Mouse (Mus musculus) midbrain, embryonic 11.5 days (tissue): ENCODE measurements around the gene Gstt2. TPM values are rescaled to one million over a fixed set of nuclear protein-coding genes. Genes with fewer than 3 reads are reported as not detected.

Experiments
- ATAC-seq: fragments of 200-750 bp; cut with Nextera tagmentation; 2 replicates; pipeline ENCODE4 v1.8.0; 2017; ENCODE audit warnings: moderate TSS enrichment, moderate library complexity; ENCODE audit not compliant: low FRiP score
- DNase-seq: peaks from one replicate; pipeline ENCODE4 v3.0.0; 2015; ENCODE audit warnings: low spot score; ENCODE audit errors: missing footprints
- H3K27ac ChIP-seq: fragments of 300-500 bp; sonication (generic); 2 replicates; pipeline ENCODE4 v1.5.1; 2014; ENCODE audit warnings: low read depth, low read length
- H3K27me3 ChIP-seq: fragments of 300-500 bp; sonication (generic); 2 replicates; pipeline ENCODE4 v1.6.1; 2014; ENCODE audit warnings: mild to moderate bottlenecking, low read length, moderate library complexity, mixed read lengths; ENCODE audit not compliant: control insufficient read depth, insufficient read depth
- H3K36me3 ChIP-seq: fragments of 300-500 bp; sonication (generic); 2 replicates; pipeline ENCODE4 v1.6.1; 2014; ENCODE audit warnings: mild to moderate bottlenecking, low read length, moderate library complexity, mixed read lengths; ENCODE audit not compliant: control insufficient read depth, insufficient read depth
- H3K4me1 ChIP-seq: fragments of 300-500 bp; sonication (generic); 2 replicates; pipeline ENCODE4 v1.6.1; 2014; ENCODE audit warnings: low read length; ENCODE audit not compliant: control insufficient read depth, insufficient read depth
- H3K4me2 ChIP-seq: fragments of 300-500 bp; sonication (generic); 2 replicates; pipeline ENCODE4 v1.6.1; 2014; ENCODE audit warnings: mild to moderate bottlenecking, moderate library complexity
- H3K4me3 ChIP-seq: fragments of 300-500 bp; sonication (generic); 2 replicates; pipeline ENCODE4 v1.5.1; 2014; ENCODE audit warnings: low read depth, low read length
- H3K9ac ChIP-seq: fragments of 300-500 bp; sonication (generic); 2 replicates; pipeline ENCODE4 v1.6.1; 2014; ENCODE audit warnings: low read length
- H3K9me3 ChIP-seq: fragments of 300-500 bp; sonication (generic); 2 replicates; pipeline ENCODE4 v1.6.1; 2016; ENCODE audit warnings: low read length; ENCODE audit not compliant: control insufficient read depth
- WGBS: fragments of 180-500 bp; shearing (Covaris S2); extraction: QIAGEN DNeasy Blood & Tissue Kit; methylation state at CpG from one replicate; pipeline ENCODE4 v1.1.7; 2014; 5-methylcytosine and 5-hydroxymethylcytosine counted together
- polyA plus RNA-seq: library from polyadenylated mRNA; unstranded; fragments of >200 nt; fragmentation: Nextera tagmentation; extraction: Ambion mirVana; gene quantifications from 2 replicates; pipeline ENCODE4 v1.2.1, GENCODE M21; 2014

Gstt2 gene
- polyA plus RNA-seq, 1 experiment from 2014 or later: 8.4 TPM

DNA sequence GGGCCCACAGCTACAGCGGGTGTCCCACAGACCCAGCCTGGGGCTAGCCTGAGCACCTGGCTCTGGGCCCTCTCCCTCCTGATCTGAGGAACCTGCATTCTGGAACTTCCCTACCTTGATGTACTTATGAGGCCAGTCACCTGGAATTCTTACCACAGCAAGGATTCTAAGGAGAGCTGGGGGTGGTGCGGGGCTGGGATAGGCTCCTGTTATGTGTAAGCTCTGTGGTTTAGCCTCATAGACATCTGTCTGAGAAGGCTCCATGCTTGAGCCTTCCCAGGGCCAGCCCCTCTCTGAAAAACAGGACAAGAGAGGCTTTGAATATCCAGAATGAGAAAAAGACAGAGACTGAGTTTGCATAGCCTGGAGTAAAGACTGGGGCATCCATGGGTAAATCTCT lies 14.8 kb downstream of the Gstt2 start, which contains the start of gene Gstt4:
Gene Gstt4 (minus strand): TSS at position 101 of the 400 bp plus-strand sequence.
- 96% methylated on average over 2 of the region's 2 CpGs for WGBS
- H3K4me2 ChIP-seq: no peak within 1 kb of the TSS
- no peak within 1 kb of the TSS for H3K4me3 ChIP-seq
- H3K9ac ChIP-seq: no peak within 1 kb of the TSS
- no peaks in the 10 kb centered on the region for H3K27me3 ChIP-seq
- H3K36me3 ChIP-seq: no peaks in the 10 kb centered on the region
- H3K27ac ChIP-seq: no peak within 1 kb of the TSS
- ATAC-seq (no peak), DNase-seq (no peak)
- H3K4me1 ChIP-seq: no peaks in the 10 kb centered on the region
- no peaks in the 10 kb centered on the region for H3K9me3 ChIP-seq

DNA sequence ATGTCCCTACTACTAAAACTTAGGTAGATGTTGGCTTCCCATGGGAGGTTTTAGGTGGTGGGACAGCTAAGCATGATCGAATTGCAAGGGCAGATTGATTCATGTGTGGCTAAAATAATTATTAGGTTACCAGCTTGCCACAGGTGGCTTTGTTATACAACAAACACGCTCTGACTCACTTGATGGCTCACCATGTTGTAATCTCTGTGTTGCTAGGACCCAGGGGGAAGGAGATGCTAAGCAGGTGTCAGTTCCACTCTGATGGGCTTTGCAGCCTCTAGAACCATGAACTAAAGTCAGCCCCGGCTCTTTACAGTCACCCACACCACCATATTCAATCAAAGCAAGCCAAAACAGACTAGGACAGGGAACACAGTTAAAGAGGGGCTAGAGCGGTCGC lies 17.3 kb downstream of the Gstt2 start:
- no peaks in the 10 kb centered on the region for H3K9me3 ChIP-seq
- H3K4me1 ChIP-seq: no peaks in the 10 kb centered on the region
- H3K9ac ChIP-seq: no peak overlapping the region
- ATAC-seq: no peak
- no peaks in the 10 kb centered on the region for H3K36me3 ChIP-seq
- DNase-seq: no peak
- no peak overlapping the region for H3K4me3 ChIP-seq
- H3K4me2 ChIP-seq: no peak overlapping the region
- H3K27ac ChIP-seq: no peak overlapping the region
- 83% methylated on average over 5 of the region's 5 CpGs for WGBS
- H3K27me3 ChIP-seq: no peaks in the 10 kb centered on the region

GRCm38 (mm10) chr10:75818641-75819040 lies 18.6 kb downstream of the Gstt2 start:
- 58% methylated on average over 10 of the region's 10 CpGs for WGBS
- no peak for DNase-seq
- no peak for ATAC-seq
- Histone ChIP-seq H3K9me3 (no peaks in the 10 kb centered on the region), H3K4me1 (no peaks in the 10 kb centered on the region), H3K27me3 (no peaks in the 10 kb centered on the region), H3K36me3 (no peaks in the 10 kb centered on the region), H3K4me2 (no peak overlapping the region), H3K27ac (no peak overlapping the region), H3K4me3 (no peak overlapping the region), H3K9ac (no peak overlapping the region)

- H3K27me3 ChIP-seq: no peaks in the 10 kb centered on the region
- H3K4me2 ChIP-seq: no peak overlapping the region
- no peak overlapping the region for H3K9ac ChIP-seq
- no peaks in the 10 kb centered on the region for H3K36me3 ChIP-seq
- DNase-seq (no peak), ATAC-seq (no peak)
- H3K9me3 ChIP-seq: no peaks in the 10 kb centered on the region
- 64% methylated on average over 2 of the region's 2 CpGs for WGBS
- H3K4me3 ChIP-seq: no peak overlapping the region
- no peak overlapping the region for H3K27ac ChIP-seq
- no peaks in the 10 kb centered on the region for H3K4me1 ChIP-seq
Observed at GRCm38 (mm10) chr10:75804217-75804616, 33.0 kb downstream of the Gstt2 start.

DNA sequence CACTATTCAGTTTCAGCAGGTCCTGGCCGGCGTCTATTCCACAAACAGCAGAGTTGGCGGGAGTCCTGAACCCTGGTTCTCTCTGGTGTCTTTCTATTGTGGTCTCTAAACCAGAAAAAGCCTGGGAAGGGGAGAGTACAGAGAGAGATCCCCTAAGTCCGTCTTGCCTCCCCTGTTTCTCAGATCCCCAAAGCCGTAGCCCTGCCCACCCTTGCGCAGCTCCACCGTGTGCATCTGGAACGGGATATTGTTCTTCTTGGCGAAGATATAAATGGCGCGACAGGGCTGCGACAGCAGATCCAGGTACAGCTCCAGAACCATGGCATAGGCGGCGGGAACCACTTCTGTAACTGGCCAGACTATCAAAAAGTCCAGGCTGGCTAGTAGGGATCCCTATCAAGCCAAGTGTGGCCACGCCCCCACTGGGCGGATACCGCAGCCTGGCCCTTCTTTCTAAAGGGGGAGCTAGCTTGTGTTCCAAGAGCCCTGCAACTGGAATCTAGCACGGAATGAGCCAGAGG lies 39.0 kb downstream of the Gstt2 start, which contains the start of gene Gstt1:
Gene Gstt1 (minus strand): TSS at position 409 of the 521 bp plus-strand sequence.
- peak within 1 kb of the TSS; percentile 82 for H3K4me2 ChIP-seq
- H3K27me3 ChIP-seq: peaks cover 5% of the 10 kb centered on the region
- no peaks in the 10 kb centered on the region for H3K9me3 ChIP-seq
- H3K36me3 ChIP-seq: no peaks in the 10 kb centered on the region
- peaks cover 14% of the 10 kb centered on the region for H3K4me1 ChIP-seq
- H3K9ac ChIP-seq: peak within 1 kb of the TSS; percentile 59
- peak within 1 kb of the TSS; percentile 38 for H3K4me3 ChIP-seq
- ATAC-seq (peak; percentile 69), DNase-seq (peak; percentile 94)
- 4% methylated on average over 18 of the region's 18 CpGs for WGBS
- no peak within 1 kb of the TSS for H3K27ac ChIP-seq

- H3K36me3 ChIP-seq: no peaks in the 10 kb centered on the region
- peaks cover 5% of the 10 kb centered on the region for H3K27me3 ChIP-seq
- DNase-seq (peak; percentile 93), ATAC-seq (peak; percentile 40; the same call in 1 of the 2 replicates)
- H3K9me3 ChIP-seq: no peaks in the 10 kb centered on the region
- peak overlapping the region; percentile 82 for H3K4me2 ChIP-seq
- peaks cover 14% of the 10 kb centered on the region for H3K4me1 ChIP-seq
- no peak overlapping the region for H3K27ac ChIP-seq
- WGBS: 1% methylated on average over 12 of the region's 12 CpGs
- H3K9ac ChIP-seq: peak overlapping the region; percentile 59
- peak overlapping the region; percentile 38 for H3K4me3 ChIP-seq
Observed at GRCm38 (mm10) chr10:75797619-75798175, 39.5 kb downstream of the Gstt2 start.

DNA sequence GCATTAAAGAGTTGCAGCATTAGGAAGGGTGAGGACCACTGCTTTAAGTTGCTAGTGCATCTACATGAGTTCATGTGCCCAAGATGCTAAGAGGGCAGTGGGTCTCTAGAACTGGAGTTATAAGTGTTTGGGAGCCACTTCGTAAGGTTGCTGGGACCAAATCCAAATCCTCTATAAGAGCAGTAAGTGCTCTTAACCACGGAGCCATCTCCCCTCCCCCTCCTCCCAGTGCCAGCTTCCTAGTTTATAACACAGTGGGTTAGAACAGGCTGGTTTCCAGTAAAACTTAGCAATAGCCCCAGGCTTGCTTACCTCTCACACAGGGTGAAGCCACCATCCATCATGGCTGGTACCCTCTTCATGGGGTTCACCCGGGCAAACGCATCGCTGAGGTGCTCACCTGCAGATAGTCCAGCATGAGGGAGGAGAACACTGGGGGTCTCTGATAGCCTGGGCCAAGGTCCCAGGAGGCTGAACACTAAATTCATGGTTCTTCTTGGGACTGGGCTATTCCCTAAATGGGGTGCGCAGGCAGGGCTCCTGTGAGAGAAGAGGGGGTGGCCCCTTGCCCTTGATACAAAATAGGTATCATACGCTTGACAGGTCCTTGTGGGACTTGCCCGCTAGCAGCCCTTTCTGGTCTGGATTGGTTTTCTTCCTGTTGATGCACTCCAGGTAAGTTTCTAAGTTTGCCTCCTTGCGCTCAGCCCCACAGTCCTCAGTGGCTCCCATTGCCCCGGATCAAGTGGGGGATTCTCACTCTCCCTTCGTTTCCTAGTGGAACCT lies 40.3 kb downstream of the Gstt2 start:
- WGBS: 54% methylated on average over 11 of the region's 11 CpGs
- Histone ChIP-seq H3K4me1 (peaks cover 14% of the 10 kb centered on the region), H3K4me2 (peak overlapping the region; percentile 82), H3K36me3 (no peaks in the 10 kb centered on the region), H3K27me3 (peaks cover 5% of the 10 kb centered on the region), H3K9ac (no peak overlapping the region), H3K9me3 (no peaks in the 10 kb centered on the region), H3K4me3 (peak overlapping the region; percentile 38), H3K27ac (no peak overlapping the region)
- ATAC-seq: no peak
- no peak for DNase-seq

DNA sequence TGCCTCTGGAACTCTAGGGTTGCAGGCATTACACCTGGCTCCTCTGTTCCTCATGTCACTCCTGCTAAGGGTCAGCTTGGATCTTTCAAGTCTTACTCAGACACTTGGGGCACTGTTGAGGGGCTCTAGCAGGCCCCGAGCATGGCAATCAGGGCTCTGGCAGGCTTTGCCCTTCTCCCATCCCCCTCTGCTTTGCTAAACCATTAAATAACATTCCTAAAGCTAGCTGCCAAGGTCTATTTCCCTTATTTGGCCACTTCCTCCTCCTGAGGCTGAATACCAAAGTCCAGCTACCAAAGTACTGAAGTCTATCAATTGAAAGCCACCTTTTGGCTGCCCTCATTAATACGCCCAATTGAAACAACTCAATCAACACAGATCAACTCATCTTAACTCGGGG lies 42.3 kb downstream of the Gstt2 start:
- Histone ChIP-seq H3K4me3 (no peak overlapping the region), H3K9ac (no peak overlapping the region), H3K4me2 (no peak overlapping the region), H3K9me3 (no peaks in the 10 kb centered on the region), H3K27ac (no peak overlapping the region), H3K4me1 (peaks cover 14% of the 10 kb centered on the region), H3K36me3 (no peaks in the 10 kb centered on the region), H3K27me3 (peaks cover 5% of the 10 kb centered on the region)
- 32% methylated on average over 3 of the region's 3 CpGs for WGBS
- no peak for ATAC-seq
- DNase-seq: no peak

GRCm38 (mm10) chr10:75790773-75791172 lies 46.5 kb downstream of the Gstt2 start:
- DNase-seq (no peak), ATAC-seq (no peak)
- 25% methylated on average over 7 of the region's 7 CpGs for WGBS
- Histone ChIP-seq H3K4me3 (no peak overlapping the region), H3K36me3 (no peaks in the 10 kb centered on the region), H3K9me3 (no peaks in the 10 kb centered on the region), H3K27ac (no peak overlapping the region), H3K4me2 (no peak overlapping the region), H3K4me1 (no peaks in the 10 kb centered on the region), H3K9ac (no peak overlapping the region), H3K27me3 (no peaks in the 10 kb centered on the region)
